Mouse (Mus musculus) liver, embryonic 15.5 days (tissue): ENCODE results near the gene Tirap. TPM values are rescaled to one million over a fixed set of nuclear protein-coding genes. Genes with fewer than 3 reads are reported as not detected.

Experiments
- ATAC-seq: fragments of 200-750 bp; cut with Nextera tagmentation; 2 replicates; pipeline ENCODE4 v1.8.0; 2017; ENCODE audit warnings: moderate number of reproducible peaks, mild to moderate bottlenecking, moderate library complexity; ENCODE audit not compliant: insufficient read depth
- H3K27ac ChIP-seq: fragments of 300-500 bp; sonication (generic); replicated peaks from 2 replicates; pipeline ENCODE4 v1.5.1; 2015; ENCODE audit warnings: mild to moderate bottlenecking, inconsistent platforms
- H3K27me3 ChIP-seq: fragments of 300-500 bp; sonication (generic); 2 replicates; pipeline ENCODE4 v1.6.1; 2015; ENCODE audit warnings: mild to moderate bottlenecking, inconsistent platforms
- H3K36me3 ChIP-seq: fragments of 300-500 bp; sonication (generic); replicated peaks from 2 replicates; pipeline ENCODE4 v1.6.1; 2015; ENCODE audit warnings: moderate library complexity, mild to moderate bottlenecking, inconsistent platforms
- H3K4me1 ChIP-seq: fragments of 300-500 bp; sonication (generic); replicated peaks from 2 replicates; pipeline ENCODE4 v1.6.1; 2015; ENCODE audit warnings: inconsistent platforms
- H3K4me2 ChIP-seq: fragments of 300-500 bp; sonication (generic); 2 replicates; pipeline ENCODE4 v1.6.1; 2015; ENCODE audit warnings: moderate library complexity, mild to moderate bottlenecking, inconsistent platforms
- H3K4me3 ChIP-seq: fragments of 300-500 bp; sonication (generic); replicated peaks from 2 replicates; pipeline ENCODE4 v1.5.1; 2015; ENCODE audit warnings: mild to moderate bottlenecking, inconsistent platforms
- H3K9ac ChIP-seq: fragments of 300-500 bp; sonication (generic); 2 replicates; pipeline ENCODE4 v1.6.1; 2015; ENCODE audit warnings: moderate library complexity, mild to moderate bottlenecking, inconsistent platforms
- H3K9me3 ChIP-seq: fragments of 300-500 bp; sonication (generic); replicated peaks from 2 replicates; pipeline ENCODE4 v1.6.1; 2016; ENCODE audit warnings: inconsistent platforms
- WGBS: fragments of 180-500 bp; shearing (Covaris S2); methylation state at CpG from one replicate; pipeline ENCODE4 v1.1.7; 2015; ENCODE audit warnings: mixed read lengths; ENCODE audit not compliant: insufficient replicate concordance; 5-methylcytosine and 5-hydroxymethylcytosine counted together
- polyA plus RNA-seq: library from polyadenylated mRNA; unstranded; fragments of >200 nt; fragmentation: Nextera tagmentation; extraction: Ambion mirVana; gene quantifications from 2 replicates; pipeline ENCODE4 v1.2.1, GENCODE M21; 2015

The Tirap gene
- polyA plus RNA-seq, 1 experiment from 2014 or later, result 9.1 TPM

DNA sequence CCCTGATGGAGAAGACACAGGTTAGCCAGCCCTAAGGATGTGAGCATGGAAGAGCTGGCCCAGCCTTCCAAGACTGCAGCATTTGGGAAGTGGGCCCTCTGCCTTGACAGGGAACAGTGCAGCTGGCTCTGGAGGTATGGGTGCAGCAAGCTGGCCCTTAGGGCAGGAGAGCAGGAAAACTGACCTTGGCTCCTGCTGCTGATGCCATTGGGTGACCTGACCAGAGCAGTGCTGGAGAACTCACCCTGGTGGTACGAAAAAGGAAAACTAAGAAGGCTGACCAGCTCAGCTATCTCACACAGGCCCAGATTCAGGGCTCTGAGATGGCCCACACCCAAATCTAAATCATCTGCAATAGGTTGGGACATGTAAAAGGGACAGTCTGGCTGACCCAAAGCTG is 54.3 kb downstream of the Tirap start:
- Histone ChIP-seq H3K27me3 (no peaks in the 10 kb centered on the region), H3K4me3 (no peak overlapping the region), H3K4me2 (no peak overlapping the region), H3K27ac (no peak overlapping the region), H3K9me3 (no peaks in the 10 kb centered on the region), H3K4me1 (peaks cover 18% of the 10 kb centered on the region), H3K9ac (no peak overlapping the region), H3K36me3 (no peaks in the 10 kb centered on the region)
- WGBS, result 74% methylated on average over 1 of the region's 1 CpGs
- no peak for ATAC-seq

DNA sequence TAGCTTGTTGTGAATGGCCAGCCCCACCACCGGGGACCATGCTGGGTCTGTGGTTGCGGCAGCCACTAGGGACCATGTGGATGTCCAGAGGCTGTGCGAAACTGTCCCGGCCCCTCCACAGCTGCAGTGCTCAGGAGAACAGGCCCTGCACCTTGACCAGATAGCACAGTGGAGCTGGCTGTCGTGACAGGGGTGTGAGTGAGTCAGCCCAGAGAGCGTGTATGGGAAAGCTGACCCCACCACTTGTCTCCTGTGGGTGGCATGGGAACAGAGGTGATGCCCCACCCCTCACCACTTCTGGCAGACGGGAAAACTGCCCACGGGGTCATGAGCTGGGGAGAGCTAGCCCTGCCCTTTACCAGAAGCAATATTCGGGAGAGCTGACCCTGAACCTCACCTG is 55.0 kb downstream of the Tirap start:
- WGBS, result 80% methylated on average over 9 of the region's 9 CpGs
- Histone ChIP-seq H3K9ac (no peak overlapping the region), H3K36me3 (no peaks in the 10 kb centered on the region), H3K9me3 (no peaks in the 10 kb centered on the region), H3K4me3 (no peak overlapping the region), H3K27me3 (no peaks in the 10 kb centered on the region), H3K27ac (no peak overlapping the region), H3K4me1 (peaks cover 18% of the 10 kb centered on the region), H3K4me2 (no peak overlapping the region)
- ATAC-seq, result peak; percentile 20; the same call in 1 of the 2 replicates

DNA sequence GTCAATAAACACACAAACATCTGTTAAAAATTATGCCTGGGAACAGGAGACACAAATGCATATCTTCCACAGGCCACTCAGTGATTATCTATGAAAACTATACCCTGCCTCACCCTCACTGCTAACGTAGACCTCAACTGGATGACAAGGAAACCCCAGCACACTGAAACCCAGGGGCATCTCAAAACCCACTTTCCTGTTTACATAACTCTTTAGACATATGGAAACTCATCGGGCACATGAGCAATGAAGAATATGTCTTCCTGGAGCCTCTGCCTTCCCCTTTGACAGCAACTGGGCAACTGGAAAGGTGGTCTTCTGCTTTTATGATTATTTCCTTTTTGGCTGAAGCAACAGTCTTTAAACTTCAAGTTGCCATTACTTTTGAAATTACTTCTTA is 57.9 kb downstream of the Tirap start:
- Histone ChIP-seq H3K9me3 (no peaks in the 10 kb centered on the region), H3K36me3 (no peaks in the 10 kb centered on the region), H3K9ac (no peak overlapping the region), H3K4me2 (no peak overlapping the region), H3K27ac (no peak overlapping the region), H3K4me3 (no peak overlapping the region), H3K4me1 (peaks cover 39% of the 10 kb centered on the region), H3K27me3 (no peaks in the 10 kb centered on the region)
- no peak for ATAC-seq
- 23% methylated on average over 2 of the region's 2 CpGs for WGBS

GRCm38 (mm10) chr9:35139231-35139744 is 60.8 kb downstream of the Tirap start:
- Histone ChIP-seq H3K27ac (0 out of 2 replicates have a peak overlapping the region, but pooled peaks have one; percentile 1), H3K4me1 (peaks cover 52% of the 10 kb centered on the region), H3K4me3 (no peak overlapping the region), H3K4me2 (no peak overlapping the region), H3K36me3 (0 out of 2 replicates have a peak, but pooled peaks cover 3% of the 10 kb centered on the region), H3K27me3 (no peaks in the 10 kb centered on the region), H3K9ac (no peak overlapping the region), H3K9me3 (no peaks in the 10 kb centered on the region)
- no peak for ATAC-seq
- 76% methylated on average over 5 of the region's 5 CpGs for WGBS

DNA sequence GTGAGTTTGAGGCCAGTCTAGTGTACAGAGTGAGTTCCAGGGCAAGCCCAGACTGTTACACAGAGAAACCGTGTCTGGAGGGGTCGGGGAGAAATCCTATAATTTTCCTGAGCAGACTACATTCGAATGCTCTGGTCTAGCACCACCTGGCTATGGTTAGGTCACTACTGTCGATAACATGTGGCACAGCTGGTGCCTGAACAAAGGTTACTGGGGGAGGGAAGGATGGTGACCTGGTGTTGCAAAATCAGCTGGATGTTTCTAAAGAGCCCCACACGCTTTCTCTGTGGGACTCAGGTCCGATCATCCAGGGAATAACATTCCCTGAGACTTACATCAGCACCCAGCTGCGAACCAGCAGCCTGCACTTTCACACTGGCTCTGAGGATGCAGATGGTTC is 62.1 kb downstream of the Tirap start:
- 0 out of 2 replicates have a peak, but pooled peaks cover 9% of the 10 kb centered on the region for H3K36me3 ChIP-seq
- no peak overlapping the region for H3K4me2 ChIP-seq
- no peak overlapping the region for H3K9ac ChIP-seq
- H3K27ac ChIP-seq, result peak overlapping the region; percentile 57
- H3K4me1 ChIP-seq, result peaks cover 52% of the 10 kb centered on the region
- H3K4me3 ChIP-seq, result no peak overlapping the region
- H3K27me3 ChIP-seq, result no peaks in the 10 kb centered on the region
- peak; percentile 75 for ATAC-seq
- no peaks in the 10 kb centered on the region for H3K9me3 ChIP-seq
- 69% methylated on average over 7 of the region's 7 CpGs for WGBS

GRCm38 (mm10) chr9:35135575-35135974 is 64.5 kb downstream of the Tirap start:
- Histone ChIP-seq H3K9me3 (no peaks in the 10 kb centered on the region), H3K4me2 (no peak overlapping the region), H3K9ac (no peak overlapping the region), H3K27me3 (no peaks in the 10 kb centered on the region), H3K36me3 (0 out of 2 replicates have a peak, but pooled peaks cover 11% of the 10 kb centered on the region), H3K4me3 (no peak overlapping the region), H3K27ac (no peak overlapping the region), H3K4me1 (peaks cover 35% of the 10 kb centered on the region)
- WGBS, result 62% methylated on average over 6 of the region's 6 CpGs
- ATAC-seq, result no peak

Other genes starting within 250 kb of the Tirap start
- 24.2 and 24.7 TPM in 2 replicates for gene St3gal4, start 81.0 kb downstream of the Tirap start, polyA plus RNA-seq
- 49.2 and 50.0 TPM in 2 replicates for gene Dcps, start 24.2 kb downstream of the Tirap start, polyA plus RNA-seq
- gene Srpr, start 116 bp downstream of the Tirap start, polyA plus RNA-seq, result 52.7 and 53.6 TPM in 2 replicates
- gene Foxred1, start 10.8 kb upstream of the Tirap start, polyA plus RNA-seq, result 21.3 and 22.1 TPM in 2 replicates
- gene Fam118b, start 67.5 kb upstream of the Tirap start, polyA plus RNA-seq, result 11.4 and 11.8 TPM in 2 replicates
- 11.5 and 11.7 TPM in 2 replicates for gene Rpusd4, start 67.6 kb upstream of the Tirap start, polyA plus RNA-seq
- gene Cdon, start 220.8 kb upstream of the Tirap start, polyA plus RNA-seq, result 0.28 and 0.51 TPM in 2 replicates